Mouse (Mus musculus) ES-Bruce4 (cell line): ENCODE measurements around the gene Polg. TPM values are rescaled to one million over a fixed set of nuclear protein-coding genes. Genes with fewer than 3 reads are reported as not detected.
A peak's percentile ranks its signal among the peaks of the same experiment; 100 is the strongest.

ENCODE experiments used
- H3K27ac ChIP-seq: 2 replicates; pipeline ENCODE4 v1.5.1; 2012; ENCODE audit warnings: low read length, inconsistent platforms; ENCODE audit not compliant: insufficient read depth
- H3K27me3 ChIP-seq: 2 replicates; pipeline ENCODE4 v1.6.1; 2012; ENCODE audit warnings: mild to moderate bottlenecking, low read length, inconsistent platforms; ENCODE audit not compliant: control insufficient read depth, poor library complexity, insufficient read depth, severe bottlenecking
- H3K36me3 ChIP-seq: 2 replicates; pipeline ENCODE4 v1.6.1; 2012; ENCODE audit warnings: inconsistent platforms, mild to moderate bottlenecking, low read length, moderate library complexity; ENCODE audit not compliant: control insufficient read depth, poor library complexity, insufficient read depth, severe bottlenecking
- H3K4me1 ChIP-seq: one replicate; pipeline ENCODE4 v1.8.1; 2011; ENCODE audit warnings: low read length; ENCODE audit not compliant: control insufficient read depth, insufficient read depth
- H3K4me3 ChIP-seq: 2 replicates; pipeline ENCODE4 v1.5.1; 2011; ENCODE audit warnings: low read depth, mild to moderate bottlenecking, low read length
- H3K9ac ChIP-seq: 2 replicates; pipeline ENCODE4 v1.6.1; 2012; ENCODE audit warnings: low read depth, mild to moderate bottlenecking, inconsistent platforms; ENCODE audit not compliant: poor library complexity, severe bottlenecking
- H3K9me3 ChIP-seq: replicated peaks from 2 replicates; pipeline ENCODE4 v1.6.1; 2012; ENCODE audit warnings: mild to moderate bottlenecking, low read length, inconsistent platforms; ENCODE audit not compliant: control insufficient read depth, poor library complexity, insufficient read depth, severe bottlenecking
- CTCF ChIP-seq: IDR thresholded peaks from one replicate; pipeline ENCODE4 v1.8.1; 2011; ENCODE audit warnings: low read depth, low read length
- EP300 ChIP-seq: IDR thresholded peaks from 2 replicates; pipeline ENCODE4 v1.6.1; 2011; ENCODE audit warnings: low read depth, low read length; ENCODE audit not compliant: insufficient read depth
- POLR2A ChIP-seq: IDR thresholded peaks from one replicate; pipeline ENCODE4 v1.8.1; 2011; ENCODE audit warnings: low read length; ENCODE audit not compliant: insufficient read depth
- polyA plus RNA-seq: library from polyadenylated mRNA; stranded (reverse); fragments of >200 nt; gene quantifications from 2 replicates; pipeline ENCODE4 v1.2.4, GENCODE M21; 2011; ENCODE audit warnings: low read depth; ENCODE audit not compliant: missing spikeins, insufficient read depth, insufficient read length

The Polg gene
- polyA plus RNA-seq: 75.8 and 78.3 TPM in 2 replicates

DNA sequence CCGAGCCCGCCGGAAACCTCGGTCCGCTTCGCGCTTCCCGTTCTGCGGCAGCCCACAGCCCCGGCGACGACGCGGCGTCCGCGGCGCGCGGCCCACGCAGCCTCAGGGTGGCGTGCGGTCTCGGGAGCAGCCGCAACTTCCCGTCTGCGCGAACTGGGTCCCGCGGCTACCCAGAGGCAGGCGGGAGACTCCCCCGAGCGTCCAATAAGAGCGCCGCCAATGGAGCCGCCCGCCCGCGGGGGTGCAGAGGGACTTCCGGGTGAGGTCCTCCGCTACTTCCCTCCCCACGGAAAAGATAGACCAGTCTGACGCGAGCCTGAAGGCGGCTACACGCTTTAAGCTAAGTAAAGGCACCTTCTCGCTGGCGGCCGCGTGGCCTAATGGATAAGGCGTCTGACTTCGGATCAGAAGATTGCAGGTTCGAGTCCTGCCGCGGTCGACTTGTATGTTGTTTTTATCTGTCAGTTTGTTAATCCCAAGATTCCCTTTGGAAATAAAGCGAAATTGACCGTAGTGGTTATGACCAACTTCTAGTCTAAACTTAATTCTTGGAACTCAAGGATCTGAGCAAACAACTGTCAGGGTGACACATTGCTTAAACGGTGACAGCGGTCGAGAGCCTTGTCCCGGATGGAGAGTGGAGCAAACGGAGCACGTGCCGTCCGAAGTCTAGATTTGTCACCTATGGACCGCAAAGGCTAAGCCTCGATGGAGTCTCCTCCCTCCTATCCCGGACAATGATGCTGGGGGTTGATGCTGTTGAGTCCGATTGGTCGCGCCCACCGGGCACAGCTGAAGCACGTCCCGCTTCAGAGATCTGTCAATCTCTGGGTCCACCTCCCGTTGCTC lies at the start of gene Polg:
Gene Polg (minus strand): TSS at position 310 of the 849 bp plus-strand sequence.
- peaks cover 3% of the 10 kb centered on the region for H3K36me3 ChIP-seq
- no peaks in the 10 kb centered on the region for H3K9me3 ChIP-seq
- TF ChIP-seq CTCF (no peak), POLR2A (no peak), EP300 (no peak)
- no peaks in the 10 kb centered on the region for H3K27me3 ChIP-seq
- no peak within 1 kb of the TSS for H3K27ac ChIP-seq
- peak within 1 kb of the TSS; percentile 91 for H3K4me3 ChIP-seq
- H3K9ac ChIP-seq: peak within 1 kb of the TSS; percentile 91
- H3K4me1 ChIP-seq: peaks cover 2% of the 10 kb centered on the region

DNA sequence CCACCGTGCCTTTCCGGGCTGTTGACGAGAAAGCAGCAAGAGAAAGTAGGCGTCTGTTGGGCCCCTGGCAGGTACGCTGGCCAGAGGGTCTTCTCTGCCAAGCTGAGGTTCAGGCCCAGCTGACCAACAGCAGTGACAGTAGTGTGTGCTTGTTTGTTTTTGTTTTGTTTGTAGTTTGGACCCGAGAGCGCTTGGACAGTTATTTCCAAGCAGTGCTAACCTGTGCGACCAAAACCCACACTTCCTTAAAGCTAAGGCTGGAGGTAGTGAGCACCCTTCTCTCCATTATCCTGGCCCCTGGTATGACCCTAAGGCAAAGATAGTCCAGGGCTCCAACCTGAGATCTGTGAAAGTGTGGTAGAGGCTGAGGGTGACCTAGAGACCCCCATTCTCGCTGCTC lies 49.7 kb upstream of the Polg start:
- Histone ChIP-seq H3K9ac (no peak overlapping the region), H3K4me3 (peak overlapping the region; percentile 8), H3K27me3 (peaks cover 2% of the 10 kb centered on the region; the same call in 1 of the 2 replicates), H3K9me3 (no peaks in the 10 kb centered on the region), H3K36me3 (no peaks in the 10 kb centered on the region), H3K27ac (no peak overlapping the region), H3K4me1 (no peaks in the 10 kb centered on the region)
- TF ChIP-seq EP300 (no peak), CTCF (no peak), POLR2A (no peak)

DNA sequence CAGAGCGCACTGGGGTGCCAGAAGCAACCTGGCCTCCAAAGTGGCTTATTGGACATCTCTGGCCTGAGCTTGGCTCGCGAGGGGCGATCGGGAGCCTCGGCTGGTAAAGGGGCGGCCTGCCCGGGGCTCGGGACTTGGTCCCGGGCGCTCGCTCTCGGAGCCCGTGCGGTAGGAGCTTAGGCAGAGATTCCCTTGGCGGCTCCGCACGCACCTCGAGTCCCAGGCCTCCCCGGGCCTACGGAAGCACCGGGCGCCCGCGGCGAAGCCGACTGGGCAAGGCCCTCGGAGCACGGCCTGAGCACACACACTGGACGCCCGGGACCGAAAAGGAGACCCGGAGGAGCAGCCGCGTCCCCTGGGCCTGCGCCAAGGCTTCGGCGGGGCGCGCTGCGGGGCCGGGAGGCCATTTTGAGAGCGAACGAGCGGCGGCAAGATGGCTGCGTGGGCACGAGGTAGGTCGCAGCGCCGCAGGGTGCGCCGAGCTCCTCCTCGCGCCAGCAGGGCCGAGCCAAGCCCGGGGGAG lies 49.1 kb upstream of the Polg start:
- H3K9ac ChIP-seq: peak overlapping the region; percentile 59
- H3K27ac ChIP-seq: no peak overlapping the region
- H3K36me3 ChIP-seq: no peaks in the 10 kb centered on the region
- 0 out of 2 replicates have a peak, but pooled peaks cover 2% of the 10 kb centered on the region for H3K27me3 ChIP-seq
- H3K9me3 ChIP-seq: no peaks in the 10 kb centered on the region
- H3K4me1 ChIP-seq: no peaks in the 10 kb centered on the region
- H3K4me3 ChIP-seq: peak overlapping the region; percentile 39
- no peak for TF ChIP-seq POLR2A
- no peak for TF ChIP-seq EP300
- TF ChIP-seq CTCF: no peak

DNA sequence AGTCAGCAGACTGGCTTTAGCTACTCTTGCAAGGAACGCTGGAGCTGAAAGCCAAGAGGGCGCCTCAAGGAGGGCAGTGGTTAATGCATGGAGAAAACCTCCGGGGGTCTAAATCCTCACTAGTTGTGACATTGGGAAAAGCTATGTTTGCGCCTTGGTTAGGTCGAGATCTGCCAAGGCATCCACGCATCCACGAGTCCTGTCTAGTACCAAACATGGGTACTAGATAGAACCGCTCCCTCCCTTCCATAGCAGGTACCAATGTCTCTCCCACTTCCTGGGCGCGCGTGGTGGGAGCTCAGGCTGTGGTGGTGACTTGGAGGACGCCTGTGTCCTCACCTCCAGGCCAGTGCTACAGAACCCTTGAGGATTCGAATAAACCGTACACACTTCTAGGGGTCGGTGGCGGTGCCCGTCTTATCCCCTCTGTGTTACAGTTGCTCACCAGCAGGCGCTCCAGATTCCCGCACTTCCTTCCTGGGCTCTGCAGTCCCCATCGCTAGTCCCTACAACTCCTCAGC lies 48.3 kb upstream of the Polg start:
- no peak overlapping the region for H3K27ac ChIP-seq
- no peaks in the 10 kb centered on the region for H3K36me3 ChIP-seq
- no peaks in the 10 kb centered on the region for H3K4me1 ChIP-seq
- H3K27me3 ChIP-seq: peaks cover 7% of the 10 kb centered on the region; the same call in 1 of the 2 replicates
- H3K4me3 ChIP-seq: peak overlapping the region; percentile 39
- TF ChIP-seq POLR2A (no peak), EP300 (no peak), CTCF (no peak)
- no peak overlapping the region for H3K9ac ChIP-seq
- H3K9me3 ChIP-seq: no peaks in the 10 kb centered on the region

DNA sequence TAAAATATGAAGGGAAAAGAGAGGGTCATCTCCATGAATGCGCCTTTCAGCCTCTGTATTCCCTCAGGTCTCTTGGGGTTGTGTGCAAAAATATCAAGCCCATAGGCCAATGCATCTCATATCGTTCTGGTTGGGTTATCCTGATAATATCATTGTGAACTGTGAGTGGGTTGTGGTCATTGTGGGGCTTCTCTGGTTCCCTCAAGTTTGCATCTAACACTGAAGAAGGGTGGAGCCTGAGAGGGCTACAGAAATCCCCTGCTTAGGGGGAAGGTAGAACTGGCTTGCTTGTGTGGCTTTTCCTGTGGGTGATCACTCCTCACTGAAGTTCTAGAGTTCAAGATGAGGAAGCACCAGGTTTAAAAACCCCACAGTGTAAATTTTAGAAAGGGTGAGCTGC lies 47.3 kb upstream of the Polg start:
- H3K27me3 ChIP-seq: peaks cover 17% of the 10 kb centered on the region
- no peaks in the 10 kb centered on the region for H3K36me3 ChIP-seq
- no peak for TF ChIP-seq POLR2A
- no peak for TF ChIP-seq CTCF
- no peak for TF ChIP-seq EP300
- H3K9me3 ChIP-seq: no peaks in the 10 kb centered on the region
- no peak overlapping the region for H3K4me3 ChIP-seq
- no peaks in the 10 kb centered on the region for H3K4me1 ChIP-seq
- no peak overlapping the region for H3K9ac ChIP-seq
- H3K27ac ChIP-seq: no peak overlapping the region
